Mouse (Mus musculus): ENCODE results near the gene Dctn2. TPM values are rescaled to one million over a fixed set of nuclear protein-coding genes. Genes with fewer than 3 reads are reported as not detected.

Dctn2 gene
- polyA plus RNA-seq, 1 experiment from 2014 or later = 226 TPM

- Histone ChIP-seq H3K9me3 (no peaks in the 10 kb centered on the region), H3K4me3 (replicated peaks) (no peak overlapping the region), H3K9ac (no peak overlapping the region), H3K4me2 (no peak overlapping the region), H3K27me3 (peaks cover 88% of the 10 kb centered on the region), H3K36me3 (replicated peaks) (no peaks in the 10 kb centered on the region), H3K4me1 (peaks cover 14% of the 10 kb centered on the region), H3K27ac (no peak overlapping the region)
- ATAC-seq (ENCODE audit: low FRiP score) = no peak
- WGBS = 11% methylated on average over 7 of the region's 7 CpGs
These were observed 58.3 kb downstream of the Dctn2 start for GRCm38 (mm10) chr10:127324495-127324894.

GRCm38 (mm10) chr10:127325454-127326016, 59.4 kb downstream of the Dctn2 start:
- no peak overlapping the region for H3K9ac ChIP-seq
- H3K36me3 ChIP-seq (replicated peaks) = no peaks in the 10 kb centered on the region
- WGBS = 30% methylated on average over 14 of the region's 14 CpGs
- H3K27me3 ChIP-seq = peaks cover 99% of the 10 kb centered on the region
- no peak for ATAC-seq (ENCODE audit: low FRiP score)
- peaks cover 14% of the 10 kb centered on the region for H3K4me1 ChIP-seq
- H3K27ac ChIP-seq = no peak overlapping the region
- H3K9me3 ChIP-seq = no peaks in the 10 kb centered on the region
- H3K4me3 ChIP-seq (replicated peaks) = peak overlapping the region; percentile 35; the same call in 1 of the 2 replicates
- H3K4me2 ChIP-seq = peak overlapping the region; percentile 53

- H3K36me3 ChIP-seq (replicated peaks) = no peaks in the 10 kb centered on the region
- no peaks in the 10 kb centered on the region for H3K9me3 ChIP-seq
- H3K4me1 ChIP-seq = peaks cover 14% of the 10 kb centered on the region
- peak overlapping the region; percentile 36; the same call in 1 of the 2 replicates for H3K9ac ChIP-seq
- WGBS = 2% methylated on average over 54 of the region's 54 CpGs
- peaks cover 100% of the 10 kb centered on the region for H3K27me3 ChIP-seq
- H3K4me3 ChIP-seq (replicated peaks) = peak overlapping the region; percentile 35
- peak overlapping the region; percentile 53 for H3K4me2 ChIP-seq
- no peak overlapping the region for H3K27ac ChIP-seq
- ATAC-seq (ENCODE audit: low FRiP score) = no peak
These were observed 60.0 kb downstream of the Dctn2 start for GRCm38 (mm10) chr10:127326017-127326801.

- peaks cover 100% of the 10 kb centered on the region for H3K27me3 ChIP-seq
- ATAC-seq (ENCODE audit: low FRiP score) = no peak
- H3K4me2 ChIP-seq = peak overlapping the region; percentile 53
- no peaks in the 10 kb centered on the region for H3K9me3 ChIP-seq
- peaks cover 14% of the 10 kb centered on the region for H3K4me1 ChIP-seq
- 5% methylated on average over 29 of the region's 29 CpGs for WGBS
- H3K36me3 ChIP-seq (replicated peaks) = no peaks in the 10 kb centered on the region
- no peak overlapping the region for H3K27ac ChIP-seq
- peak overlapping the region; percentile 35 for H3K4me3 ChIP-seq (replicated peaks)
- 0 out of 2 replicates have a peak overlapping the region, but pooled peaks have one; percentile 36 for H3K9ac ChIP-seq
These were observed 60.7 kb downstream of the Dctn2 start for GRCm38 (mm10) chr10:127326828-127327227.

- no peak overlapping the region for H3K4me3 ChIP-seq (replicated peaks)
- H3K27ac ChIP-seq = no peak overlapping the region
- H3K9ac ChIP-seq = no peak overlapping the region
- H3K36me3 ChIP-seq (replicated peaks) = no peaks in the 10 kb centered on the region
- no peaks in the 10 kb centered on the region for H3K9me3 ChIP-seq
- no peak for ATAC-seq (ENCODE audit: low FRiP score)
- 47% methylated on average over 18 of the region's 18 CpGs for WGBS
- H3K4me2 ChIP-seq = no peak overlapping the region
- H3K4me1 ChIP-seq = peaks cover 18% of the 10 kb centered on the region
- H3K27me3 ChIP-seq = peaks cover 98% of the 10 kb centered on the region
These were observed 61.4 kb downstream of the Dctn2 start for GRCm38 (mm10) chr10:127327461-127328145.

- no peaks in the 10 kb centered on the region for H3K9me3 ChIP-seq
- no peak for ATAC-seq (ENCODE audit: low FRiP score)
- no peak overlapping the region for H3K9ac ChIP-seq
- H3K4me2 ChIP-seq = no peak overlapping the region
- 0 out of 2 replicates have a peak, but pooled peaks cover 2% of the 10 kb centered on the region for H3K36me3 ChIP-seq (replicated peaks)
- H3K27me3 ChIP-seq = peaks cover 72% of the 10 kb centered on the region
- H3K4me3 ChIP-seq (replicated peaks) = no peak overlapping the region
- WGBS = 82% methylated on average over 7 of the region's 7 CpGs
- peaks cover 18% of the 10 kb centered on the region for H3K4me1 ChIP-seq
- H3K27ac ChIP-seq = no peak overlapping the region
These were observed 64.0 kb downstream of the Dctn2 start for GRCm38 (mm10) chr10:127330212-127330611.

Other genes starting within 250 kb of the Dctn2 start
- 82.7 and 82.8 TPM in 2 replicates for gene Tsfm, start 235.5 kb upstream of the Dctn2 start, polyA plus RNA-seq (2016; fragmentation: Nextera tagmentation; extraction: Ambion mirVana)
- gene Mettl1, start 225.0 kb upstream of the Dctn2 start, polyA plus RNA-seq (2016; fragmentation: Nextera tagmentation; extraction: Ambion mirVana) = 31.4 and 35.5 TPM in 2 replicates
- gene Eef1akmt3, start 224.9 kb upstream of the Dctn2 start, polyA plus RNA-seq (2016; fragmentation: Nextera tagmentation; extraction: Ambion mirVana) = 0.14 and 0.20 TPM in 2 replicates
- gene Cyp27b1, start 218.1 kb upstream of the Dctn2 start, polyA plus RNA-seq (2016; fragmentation: Nextera tagmentation; extraction: Ambion mirVana) = 0.10 and 0.28 TPM in 2 replicates
- 3.9 and 4.2 TPM in 2 replicates for gene March9, start 206.2 kb upstream of the Dctn2 start, polyA plus RNA-seq (2016; fragmentation: Nextera tagmentation; extraction: Ambion mirVana)
- gene Cdk4, start 202.8 kb upstream of the Dctn2 start, polyA plus RNA-seq (2016; fragmentation: Nextera tagmentation; extraction: Ambion mirVana) = 2,431 and 2,450 TPM in 2 replicates
- 139 and 158 TPM in 2 replicates for gene Tspan31, start 196.1 kb upstream of the Dctn2 start, polyA plus RNA-seq (2016; fragmentation: Nextera tagmentation; extraction: Ambion mirVana)
- 0.73 and 1.1 TPM in 2 replicates for gene Agap2, start 191.1 kb upstream of the Dctn2 start, polyA plus RNA-seq (2016; fragmentation: Nextera tagmentation; extraction: Ambion mirVana)
- gene Os9, start 145.2 kb upstream of the Dctn2 start, polyA plus RNA-seq (2016; fragmentation: Nextera tagmentation; extraction: Ambion mirVana) = 86.1 and 90.2 TPM in 2 replicates
- 13.3 and 14.7 TPM in 2 replicates for gene B4galnt1, start 101.1 kb upstream of the Dctn2 start, polyA plus RNA-seq (2016; fragmentation: Nextera tagmentation; extraction: Ambion mirVana)
- 0.86 and 2.2 TPM in 2 replicates for gene Slc26a10, start 85.7 kb upstream of the Dctn2 start, polyA plus RNA-seq (2016; fragmentation: Nextera tagmentation; extraction: Ambion mirVana)
- 32.3 and 36.4 TPM in 2 replicates for gene Arhgef25, start 76.3 kb upstream of the Dctn2 start, polyA plus RNA-seq (2016; fragmentation: Nextera tagmentation; extraction: Ambion mirVana)
- 170 and 172 TPM in 2 replicates for gene Dtx3, start 70.6 kb upstream of the Dctn2 start, polyA plus RNA-seq (2016; fragmentation: Nextera tagmentation; extraction: Ambion mirVana)
- gene Pip4k2c, start 54.8 kb upstream of the Dctn2 start, polyA plus RNA-seq (2016; fragmentation: Nextera tagmentation; extraction: Ambion mirVana) = 19.4 and 20.2 TPM in 2 replicates
- 44.1 and 53.1 TPM in 2 replicates for gene Kif5a, start 3.0 kb upstream of the Dctn2 start, polyA plus RNA-seq (2016; fragmentation: Nextera tagmentation; extraction: Ambion mirVana)
- 18.4 and 21.2 TPM in 2 replicates for gene Mbd6, start 22.6 kb downstream of the Dctn2 start, polyA plus RNA-seq (2016; fragmentation: Nextera tagmentation; extraction: Ambion mirVana)
- gene Mars, start 45.4 kb downstream of the Dctn2 start, polyA plus RNA-seq (2016; fragmentation: Nextera tagmentation; extraction: Ambion mirVana) = 177 and 183 TPM in 2 replicates
- 0.64 and 1.3 TPM in 2 replicates for gene Arhgap9, start 55.6 kb downstream of the Dctn2 start, polyA plus RNA-seq (2016; fragmentation: Nextera tagmentation; extraction: Ambion mirVana)
- 3.2 and 3.6 TPM in 2 replicates for gene Gli1, start 75.6 kb downstream of the Dctn2 start, polyA plus RNA-seq (2016; fragmentation: Nextera tagmentation; extraction: Ambion mirVana)
- gene Inhbe, start 88.0 kb downstream of the Dctn2 start, polyA plus RNA-seq (2016; fragmentation: Nextera tagmentation; extraction: Ambion mirVana) = 0.06 TPM in 1 of 2 replicates, not detected in the other
- gene Inhbc, start 104.1 kb downstream of the Dctn2 start, polyA plus RNA-seq (2016; fragmentation: Nextera tagmentation; extraction: Ambion mirVana) = not detected in 2 replicates
- gene R3hdm2, start 114.0 kb downstream of the Dctn2 start, polyA plus RNA-seq (2016; fragmentation: Nextera tagmentation; extraction: Ambion mirVana) = 37.5 and 40.3 TPM in 2 replicates
- 1.2 and 1.8 TPM in 2 replicates for gene Stac3, start 235.3 kb downstream of the Dctn2 start, polyA plus RNA-seq (2016; fragmentation: Nextera tagmentation; extraction: Ambion mirVana)
- 5.9 and 9.0 TPM in 2 replicates for gene Ndufa4l2, start 248.6 kb downstream of the Dctn2 start, polyA plus RNA-seq (2016; fragmentation: Nextera tagmentation; extraction: Ambion mirVana)

All from forebrain, embryonic 12.5 days (tissue).